Mouse (Mus musculus) embryo, embryonic 9.5 days (tissue): ENCODE measurements around the gene Spic.

ENCODE experiments used
- DNase-seq: peaks from one replicate; pipeline ENCODE4 v3.0.0-alpha.2; 2017; ENCODE audit errors: extremely low spot score

Spic gene

DNA sequence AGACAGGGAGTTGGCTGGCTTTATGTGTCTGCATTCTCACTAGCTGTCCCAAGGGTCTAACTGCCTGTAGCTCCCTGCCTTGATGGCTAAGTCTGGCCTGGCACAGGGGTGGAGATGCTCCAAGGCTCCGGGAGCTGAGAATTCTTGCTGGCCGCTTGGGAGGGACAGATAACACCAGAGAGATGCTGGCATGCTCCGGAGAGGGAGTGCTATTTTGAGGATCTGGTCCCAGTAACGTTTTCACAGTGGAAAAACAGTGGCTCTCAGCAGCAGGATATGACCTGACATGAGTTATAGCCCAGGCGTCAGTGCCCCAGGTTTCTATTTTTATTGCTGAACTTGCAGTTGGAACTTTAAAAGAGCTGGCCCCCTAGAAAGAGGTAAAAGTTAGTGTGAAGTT is 39.4 kb downstream of the Spic start:
- no peak for DNase-seq

DNA sequence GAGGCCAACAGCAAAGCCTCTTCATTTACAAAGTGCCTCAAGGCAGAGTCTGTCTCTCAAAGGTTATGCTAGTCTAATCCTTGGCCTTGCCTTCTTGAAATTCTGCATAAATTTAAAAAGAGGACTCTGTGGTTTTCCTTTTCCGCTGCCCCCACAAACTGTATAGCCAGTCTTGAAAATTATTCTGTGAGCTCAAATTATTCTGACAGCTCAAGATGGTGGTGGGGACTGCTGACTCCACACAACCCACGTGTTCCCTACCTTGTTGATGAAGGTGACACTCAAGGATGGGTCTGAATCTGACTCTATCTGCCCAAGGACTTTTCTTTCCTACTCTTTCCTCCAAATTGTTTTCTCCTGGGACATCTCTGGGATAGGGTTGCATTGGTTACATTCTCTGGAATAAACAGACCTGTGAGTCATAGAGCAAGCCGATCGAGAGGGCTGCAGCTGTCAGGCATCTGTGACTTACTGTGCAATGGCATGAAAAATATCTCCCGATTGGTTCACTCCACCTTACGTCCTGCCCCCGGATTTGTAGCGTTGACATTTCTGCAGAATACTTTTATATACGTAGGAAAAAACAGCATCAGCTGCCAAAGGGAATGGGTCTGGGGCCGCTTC is 53.4 kb downstream of the Spic start:
- DNase-seq = no peak

DNA sequence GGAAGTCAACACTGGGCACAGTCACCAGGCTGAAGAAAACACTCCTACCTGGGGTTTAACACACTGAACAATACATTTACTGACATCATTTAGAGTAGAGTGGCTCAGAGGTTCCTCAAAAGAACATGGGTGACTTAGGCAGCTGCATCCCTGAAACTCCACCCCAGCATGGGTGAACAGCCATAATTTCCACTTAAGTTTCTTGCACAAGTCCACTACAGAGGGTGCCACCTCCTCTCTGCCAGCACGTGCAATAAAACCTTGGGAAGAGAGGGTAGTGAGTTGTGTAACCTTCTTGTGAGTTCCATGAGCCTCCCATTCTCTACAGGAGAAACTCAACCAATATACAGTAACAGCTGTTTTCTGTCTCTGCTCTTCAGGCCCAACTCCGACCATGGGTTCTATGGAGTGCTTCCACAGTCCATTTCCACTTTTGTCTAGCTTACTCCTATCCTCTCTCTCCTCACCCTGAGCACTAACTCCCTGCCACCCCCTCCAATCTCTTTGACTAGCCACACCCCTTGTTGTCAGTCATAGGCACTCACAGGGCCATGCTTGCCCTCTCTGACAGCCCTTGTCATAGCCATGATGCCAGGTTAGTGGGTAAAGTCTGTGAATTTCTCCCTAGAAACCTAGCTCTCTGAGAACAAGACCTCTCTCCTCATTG is 54.0 kb downstream of the Spic start:
- DNase-seq = no peak

DNA sequence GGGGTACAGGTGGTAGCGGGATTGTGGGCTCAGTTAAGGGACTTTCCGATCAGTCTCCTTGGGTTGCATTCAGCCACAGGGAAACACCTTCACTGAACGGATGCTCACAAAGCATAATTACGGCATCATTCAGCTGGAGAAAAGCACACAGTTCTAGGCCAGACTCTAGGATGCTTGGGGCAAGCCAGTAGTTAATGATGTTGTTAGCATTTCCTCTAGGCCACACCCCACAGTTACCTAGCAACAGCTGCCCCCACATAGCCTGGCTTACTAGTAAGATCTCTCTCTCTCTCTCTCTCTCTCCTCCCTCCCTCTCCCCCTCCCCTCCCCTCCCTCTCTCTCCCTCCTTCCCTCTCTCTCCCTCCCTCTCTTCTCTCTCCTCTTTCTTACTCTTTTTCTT is 57.8 kb downstream of the Spic start:
- no peak for DNase-seq

DNA sequence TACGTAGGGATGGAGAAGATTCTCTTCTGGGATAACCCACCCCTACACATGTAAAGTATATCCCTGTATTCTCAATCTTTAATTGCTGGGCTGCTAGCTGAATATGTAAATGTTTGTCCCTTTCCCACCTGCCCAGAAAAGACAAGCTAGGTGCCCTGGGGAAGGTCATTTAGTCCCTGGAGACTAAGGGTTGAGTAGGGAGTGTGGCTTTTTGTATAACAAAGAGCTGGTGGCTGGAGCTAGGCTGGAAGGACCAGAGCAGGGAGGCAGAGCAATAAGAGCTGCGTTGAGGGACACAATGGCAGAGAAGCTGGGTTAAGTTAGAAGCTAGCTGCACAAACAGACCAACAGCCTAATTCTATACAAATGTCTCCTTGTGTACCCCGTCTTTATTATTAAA is 58.6 kb downstream of the Spic start:
- no peak for DNase-seq
